Mouse (Mus musculus) kidney, adult 8-10 months (tissue): ENCODE results near the gene Slco1c1.

Experiments
- DNase-seq, 2 experiments: peaks; one replicate each; pipeline ENCODE4 v3.0.0; 2022

Slco1c1 gene

GRCm38 (mm10) chr6:141590598-141591200 is 66.5 kb downstream of the Slco1c1 start:
- peak; percentile 3 to 11 for DNase-seq

- DNase-seq: no peak
These were observed 71.9 kb downstream of the Slco1c1 start for GRCm38 (mm10) chr6:141596081-141596480.

GRCm38 (mm10) chr6:141597037-141597436 is 72.9 kb downstream of the Slco1c1 start:
- DNase-seq: no peak

- no peak for DNase-seq
These were observed 76.8 kb downstream of the Slco1c1 start for GRCm38 (mm10) chr6:141600940-141601339.

GRCm38 (mm10) chr6:141610702-141611260 is 86.6 kb downstream of the Slco1c1 start:
- no peak for DNase-seq

DNA sequence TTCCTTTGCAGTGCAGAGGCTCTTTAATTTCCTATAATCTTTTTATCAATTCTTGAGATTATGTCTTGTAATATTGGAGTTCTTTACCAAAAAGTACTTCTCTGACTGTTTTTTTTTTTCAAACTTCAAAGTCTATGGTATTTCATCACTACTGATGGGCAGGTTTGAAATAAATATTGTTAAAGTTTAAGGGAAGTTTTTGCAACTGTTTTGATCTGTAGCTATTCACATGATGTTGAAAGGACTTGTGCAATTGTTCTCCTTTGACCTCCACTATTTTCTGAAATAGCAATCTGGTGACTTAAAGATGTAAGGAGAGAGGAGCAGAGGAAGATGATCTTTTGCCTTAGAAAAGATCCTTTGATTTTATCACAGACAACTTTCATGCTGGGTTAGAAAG is 89.8 kb downstream of the Slco1c1 start:
- DNase-seq: no peak

DNA sequence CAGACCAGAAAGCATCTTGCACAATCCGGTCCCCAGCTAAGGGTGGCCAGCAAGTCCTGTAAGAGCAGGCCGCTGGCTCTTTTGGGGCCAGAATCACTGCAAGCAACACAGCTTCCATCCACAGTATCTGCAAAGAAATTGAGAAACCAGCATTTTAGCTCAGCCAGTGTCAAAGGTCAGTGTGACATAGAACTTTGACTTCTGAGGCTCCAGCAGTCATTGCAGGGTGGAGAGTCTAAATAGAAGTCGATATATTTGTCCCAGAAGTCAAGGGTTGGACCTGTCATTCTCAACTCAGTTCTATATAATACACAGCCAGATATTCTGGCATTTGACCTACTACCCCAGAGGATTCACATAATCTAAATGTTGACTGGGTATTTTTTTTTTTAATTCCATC is 91.2 kb downstream of the Slco1c1 start:
- no peak for DNase-seq
